Mouse (Mus musculus) midbrain, embryonic 11.5 days (tissue): ENCODE measurements around the gene Mmp21. TPM values are rescaled to one million over a fixed set of nuclear protein-coding genes. Genes with fewer than 3 reads are reported as not detected.
"Not testable (repeated sequence)": the region's sequence is repeated elsewhere in the genome, so short reads cannot be mapped to it uniquely, and the experiment has no call there.

Source experiments
- ATAC-seq: fragments of 200-750 bp; cut with Nextera tagmentation; 2 replicates; pipeline ENCODE4 v1.8.0; 2017; ENCODE audit warnings: moderate TSS enrichment, moderate library complexity; ENCODE audit not compliant: low FRiP score
- DNase-seq: peaks from one replicate; pipeline ENCODE4 v3.0.0; 2015; ENCODE audit warnings: low spot score; ENCODE audit errors: missing footprints
- H3K27ac ChIP-seq: fragments of 300-500 bp; sonication (generic); 2 replicates; pipeline ENCODE4 v1.5.1; 2014; ENCODE audit warnings: low read depth, low read length
- H3K27me3 ChIP-seq: fragments of 300-500 bp; sonication (generic); 2 replicates; pipeline ENCODE4 v1.6.1; 2014; ENCODE audit warnings: mild to moderate bottlenecking, low read length, moderate library complexity, mixed read lengths; ENCODE audit not compliant: control insufficient read depth, insufficient read depth
- H3K36me3 ChIP-seq: fragments of 300-500 bp; sonication (generic); 2 replicates; pipeline ENCODE4 v1.6.1; 2014; ENCODE audit warnings: mild to moderate bottlenecking, low read length, moderate library complexity, mixed read lengths; ENCODE audit not compliant: control insufficient read depth, insufficient read depth
- H3K4me1 ChIP-seq: fragments of 300-500 bp; sonication (generic); 2 replicates; pipeline ENCODE4 v1.6.1; 2014; ENCODE audit warnings: low read length; ENCODE audit not compliant: control insufficient read depth, insufficient read depth
- H3K4me2 ChIP-seq: fragments of 300-500 bp; sonication (generic); 2 replicates; pipeline ENCODE4 v1.6.1; 2014; ENCODE audit warnings: mild to moderate bottlenecking, moderate library complexity
- H3K4me3 ChIP-seq: fragments of 300-500 bp; sonication (generic); 2 replicates; pipeline ENCODE4 v1.5.1; 2014; ENCODE audit warnings: low read depth, low read length
- H3K9ac ChIP-seq: fragments of 300-500 bp; sonication (generic); 2 replicates; pipeline ENCODE4 v1.6.1; 2014; ENCODE audit warnings: low read length
- H3K9me3 ChIP-seq: fragments of 300-500 bp; sonication (generic); 2 replicates; pipeline ENCODE4 v1.6.1; 2016; ENCODE audit warnings: low read length; ENCODE audit not compliant: control insufficient read depth
- WGBS: fragments of 180-500 bp; shearing (Covaris S2); extraction: QIAGEN DNeasy Blood & Tissue Kit; methylation state at CpG from one replicate; pipeline ENCODE4 v1.1.7; 2014; 5-methylcytosine and 5-hydroxymethylcytosine counted together
- polyA plus RNA-seq: library from polyadenylated mRNA; unstranded; fragments of >200 nt; fragmentation: Nextera tagmentation; extraction: Ambion mirVana; gene quantifications from 2 replicates; pipeline ENCODE4 v1.2.1, GENCODE M21; 2014

Gene Mmp21
- polyA plus RNA-seq, 1 experiment from 2014 or later: not detected

DNA sequence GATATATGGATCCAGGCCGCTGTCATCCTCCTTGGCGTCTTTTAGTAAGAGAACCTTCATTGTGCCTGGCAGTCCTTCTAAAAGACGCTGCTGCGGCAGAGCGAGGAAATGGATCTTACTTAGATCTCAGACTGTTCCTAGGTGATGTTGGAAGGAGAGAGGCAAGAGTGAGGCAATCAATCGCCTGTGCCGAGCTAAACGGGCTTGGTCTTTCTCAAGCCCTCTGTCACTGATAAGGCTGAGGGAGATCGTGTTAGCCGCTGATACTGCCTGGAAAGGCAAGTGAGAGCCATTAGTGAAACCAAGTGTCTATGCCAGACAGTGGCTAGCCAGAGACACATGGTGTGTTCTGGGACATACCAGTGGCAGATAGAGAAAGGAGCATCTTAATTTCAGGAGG is 22.5 kb upstream of the Mmp21 start:
- Histone ChIP-seq H3K36me3 (no peaks in the 10 kb centered on the region), H3K27me3 (no peaks in the 10 kb centered on the region), H3K9me3 (no peaks in the 10 kb centered on the region), H3K4me2 (no peak overlapping the region), H3K27ac (no peak overlapping the region), H3K9ac (no peak overlapping the region), H3K4me1 (no peaks in the 10 kb centered on the region), H3K4me3 (no peak overlapping the region)
- DNase-seq (peak; percentile 64), ATAC-seq (no peak)
- 91% methylated on average over 10 of the region's 10 CpGs for WGBS

DNA sequence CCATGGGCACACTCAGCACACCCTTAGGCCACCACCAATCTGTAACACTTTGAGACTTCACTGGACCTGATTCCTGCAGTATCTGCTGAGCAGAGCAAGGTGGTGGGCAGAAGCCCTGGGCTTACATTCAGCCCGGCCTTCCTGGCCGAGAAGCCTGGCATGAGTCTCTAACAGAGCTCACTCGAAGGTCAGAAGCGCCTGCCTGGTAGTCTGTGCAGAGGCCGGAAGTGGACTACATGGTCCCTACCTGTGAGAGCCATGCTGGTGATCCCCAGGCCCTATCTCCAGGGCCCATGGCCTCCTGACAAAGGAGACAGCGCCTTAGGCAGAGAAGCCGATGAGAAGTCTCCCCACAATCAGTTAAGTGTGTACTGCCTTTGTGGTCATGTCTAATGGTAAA is 21.5 kb upstream of the Mmp21 start:
- no peak for DNase-seq
- 90% methylated on average over 7 of the region's 7 CpGs for WGBS
- no peak overlapping the region for H3K4me2 ChIP-seq

DNA sequence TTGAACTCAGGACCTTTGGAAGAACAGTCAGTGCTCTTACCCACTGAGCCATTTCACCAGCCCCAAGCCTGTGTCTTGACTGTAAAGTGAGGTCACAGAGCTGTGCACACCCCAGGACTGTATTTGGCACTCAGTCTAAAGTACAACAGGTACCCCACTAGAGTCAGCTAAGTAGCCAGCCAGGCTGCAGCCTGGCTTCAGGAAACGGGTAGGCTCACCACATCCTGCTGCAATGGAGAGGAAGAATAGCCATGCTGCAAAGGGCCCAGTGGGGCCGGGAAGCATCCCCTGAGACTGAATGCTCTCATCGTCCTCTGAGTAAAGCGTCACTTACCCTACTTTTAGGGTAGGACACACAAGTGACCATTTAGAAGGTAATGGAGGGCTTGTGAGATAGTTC is 20.0 kb upstream of the Mmp21 start:
- Histone ChIP-seq H3K36me3 (no peaks in the 10 kb centered on the region), H3K9ac (no peak overlapping the region), H3K27me3 (no peaks in the 10 kb centered on the region), H3K4me3 (no peak overlapping the region), H3K9me3 (no peaks in the 10 kb centered on the region), H3K4me1 (no peaks in the 10 kb centered on the region), H3K27ac (no peak overlapping the region), H3K4me2 (no peak overlapping the region)
- ATAC-seq (no peak), DNase-seq (no peak)
- WGBS: 84% methylated on average over 4 of the region's 4 CpGs

More for the DNA sequence above, 21.5 kb upstream of the Mmp21 start:
- H3K4me3 ChIP-seq: no peak overlapping the region
- no peak overlapping the region for H3K9ac ChIP-seq
- no peaks in the 10 kb centered on the region for H3K36me3 ChIP-seq
- no peaks in the 10 kb centered on the region for H3K4me1 ChIP-seq
- ATAC-seq: no peak
- no peaks in the 10 kb centered on the region for H3K9me3 ChIP-seq
- no peaks in the 10 kb centered on the region for H3K27me3 ChIP-seq
- H3K27ac ChIP-seq: no peak overlapping the region

GRCm38 (mm10) chr7:133698021-133698709 is 18.3 kb upstream of the Mmp21 start:
- H3K9me3 ChIP-seq: no peaks in the 10 kb centered on the region
- no peak overlapping the region for H3K9ac ChIP-seq
- H3K27ac ChIP-seq: peak overlapping the region; percentile 44; the same call in 1 of the 2 replicates
- H3K4me2 ChIP-seq: no peak overlapping the region
- DNase-seq: no peak
- no peaks in the 10 kb centered on the region for H3K27me3 ChIP-seq
- WGBS: 90% methylated on average over 12 of the region's 12 CpGs
- no peaks in the 10 kb centered on the region for H3K4me1 ChIP-seq
- ATAC-seq: no peak
- no peak overlapping the region for H3K4me3 ChIP-seq
- no peaks in the 10 kb centered on the region for H3K36me3 ChIP-seq

GRCm38 (mm10) chr7:133685644-133686043 is 5.8 kb upstream of the Mmp21 start:
- not testable (repeated sequence) for DNase-seq, H3K27me3 ChIP-seq, H3K36me3 ChIP-seq, H3K4me2 ChIP-seq, H3K4me3 ChIP-seq, ATAC-seq, H3K9me3 ChIP-seq, H3K27ac ChIP-seq, H3K9ac ChIP-seq, H3K4me1 ChIP-seq

DNA sequence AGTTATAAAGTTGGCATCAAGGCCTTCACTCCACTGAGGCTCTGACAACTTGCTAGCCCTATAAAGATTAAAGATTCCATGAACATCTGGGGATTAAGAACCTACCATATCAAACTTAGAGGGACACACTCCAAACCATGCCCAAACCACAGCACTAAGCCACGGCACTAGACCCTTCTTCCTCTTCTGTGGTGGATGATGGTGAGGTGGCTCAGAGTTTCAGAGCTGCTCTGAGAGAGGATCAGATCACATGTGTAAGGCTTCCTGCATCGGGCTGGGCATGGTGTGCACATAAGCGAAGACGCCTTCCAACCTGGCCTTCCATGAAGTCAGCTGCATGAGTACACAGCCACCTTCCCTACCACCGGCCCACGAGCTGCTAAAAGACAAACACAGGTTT is 4.8 kb upstream of the Mmp21 start:
- Histone ChIP-seq H3K9ac (no peak overlapping the region), H3K4me2 (no peak overlapping the region), H3K4me1 (no peaks in the 10 kb centered on the region), H3K9me3 (no peaks in the 10 kb centered on the region; the same call in 1 of the 2 replicates), H3K27me3 (no peaks in the 10 kb centered on the region), H3K4me3 (no peak overlapping the region), H3K36me3 (0 out of 2 replicates have a peak, but pooled peaks cover 7% of the 10 kb centered on the region), H3K27ac (no peak overlapping the region)
- no peak for DNase-seq
- ATAC-seq: no peak
- WGBS: 93% methylated on average over 6 of the region's 6 CpGs

DNA sequence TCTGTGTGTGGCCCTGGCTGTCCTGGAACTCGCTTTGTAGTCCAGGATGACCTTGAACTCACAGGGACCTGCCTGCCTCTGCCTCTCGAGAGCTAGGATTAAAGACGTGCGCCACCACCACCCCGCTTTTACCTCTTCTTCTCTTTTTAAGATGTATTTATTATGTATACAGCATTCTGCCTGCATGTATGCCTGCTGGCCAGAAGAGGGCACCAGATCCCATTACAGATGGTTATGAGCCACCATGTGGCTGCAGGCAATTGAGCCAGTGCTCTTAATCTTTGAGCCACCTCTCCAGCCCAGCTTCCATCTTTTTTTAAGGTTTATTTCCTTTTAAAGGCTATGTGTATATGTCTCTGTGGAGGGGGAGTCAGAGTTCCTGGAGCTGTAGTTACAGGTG is 4.2 kb upstream of the Mmp21 start:
- Histone ChIP-seq H3K36me3 (0 out of 2 replicates have a peak, but pooled peaks cover 7% of the 10 kb centered on the region), H3K4me1 (no peaks in the 10 kb centered on the region), H3K27ac (no peak overlapping the region), H3K27me3 (no peaks in the 10 kb centered on the region), H3K9me3 (no peaks in the 10 kb centered on the region; the same call in 1 of the 2 replicates), H3K4me2 (no peak overlapping the region), H3K9ac (no peak overlapping the region), H3K4me3 (no peak overlapping the region)
- DNase-seq (no peak), ATAC-seq (no peak)
- 81% methylated on average over 5 of the region's 5 CpGs for WGBS

GRCm38 (mm10) chr7:133683626-133684025 is 3.8 kb upstream of the Mmp21 start:
- Histone ChIP-seq H3K27me3 (no peaks in the 10 kb centered on the region), H3K4me2 (no peak overlapping the region), H3K4me3 (no peak overlapping the region), H3K9me3 (no peaks in the 10 kb centered on the region; the same call in 1 of the 2 replicates), H3K36me3 (0 out of 2 replicates have a peak, but pooled peaks cover 5% of the 10 kb centered on the region), H3K4me1 (no peaks in the 10 kb centered on the region), H3K9ac (no peak overlapping the region), H3K27ac (no peak overlapping the region)
- WGBS: 82% methylated on average over 5 of the region's 5 CpGs
- no peak for DNase-seq
- no peak for ATAC-seq

- Histone ChIP-seq H3K9me3 (no peaks in the 10 kb centered on the region; the same call in 1 of the 2 replicates), H3K4me2 (no peak overlapping the region), H3K4me3 (no peak overlapping the region), H3K27me3 (no peaks in the 10 kb centered on the region), H3K27ac (no peak overlapping the region), H3K9ac (no peak overlapping the region), H3K4me1 (no peaks in the 10 kb centered on the region), H3K36me3 (0 out of 2 replicates have a peak, but pooled peaks cover under 1% of the 10 kb centered on the region)
- DNase-seq: no peak
- ATAC-seq: no peak
- WGBS: 73% methylated on average over 4 of the region's 4 CpGs
Measured at GRCm38 (mm10) chr7:133679439-133679838, 422 bp downstream of the Mmp21 start.
